ENCODE assay signal across 25 mouse cellular contexts in the genomic region with DNA sequence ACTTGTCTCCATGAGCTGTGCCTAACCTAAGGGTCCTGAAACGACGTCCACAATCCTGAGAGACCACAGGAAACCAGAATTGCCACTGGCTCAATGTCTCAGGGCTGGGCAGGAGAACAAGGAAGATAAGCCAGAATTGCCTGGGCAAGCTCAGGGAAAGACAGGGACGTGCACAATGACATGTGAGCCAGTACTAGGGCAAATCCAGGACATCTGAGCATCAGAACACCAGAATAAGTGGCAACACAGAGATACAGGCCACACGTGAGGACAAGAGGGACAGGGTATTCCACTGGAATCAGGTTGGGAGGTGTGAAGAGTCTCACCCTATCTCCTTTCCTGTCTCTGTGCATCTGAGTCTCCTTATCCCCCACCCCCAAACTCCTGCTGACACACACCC.
DNase-seq lines count a peak whose midpoint lies in the region; ATAC-seq lines count a peak whose summit lies in the region.
"Had no signal": no experiment of that assay in that cellular context is flagged by ENCODE, and none has a peak within 500 bp of the region (broad histone marks: within the 10 kb centered on the region; RNA-seq: fewer than 3 reads in every experiment).

No protein-coding gene starts in this region.

- no peaks in the 10 kb centered on the region for H3K9me3 ChIP-seq in heart, embryonic 13.5 days
- H3K9me3 ChIP-seq in heart, embryonic 10.5 days = no peaks in the 10 kb centered on the region
- H3K9me3 ChIP-seq in hindbrain, embryonic 16.5 days (ENCODE audit: control insufficient read depth, low read length) = no peaks in the 10 kb centered on the region
- H3K9me3 ChIP-seq in hindbrain, embryonic 13.5 days = no peaks in the 10 kb centered on the region
- H3K9me3 ChIP-seq: embryonic facial prominence, embryonic 12.5 days; embryonic facial prominence, embryonic 15.5 days; G1E; hindbrain, embryonic 10.5 days had no signal

- H3K36me3 ChIP-seq in heart, embryonic 13.5 days = no peaks in the 10 kb centered on the region
- 0 out of 2 replicates have a peak, but pooled peaks cover 3% of the 10 kb centered on the region for H3K36me3 ChIP-seq in heart, embryonic 10.5 days
- peaks cover 21% of the 10 kb centered on the region for H3K36me3 ChIP-seq in hindbrain, embryonic 16.5 days (ENCODE audit: control insufficient read depth, insufficient read depth, low read length)
- H3K36me3 ChIP-seq in hindbrain, embryonic 13.5 days = peaks cover 88% of the 10 kb centered on the region
- H3K36me3 ChIP-seq: embryonic facial prominence, embryonic 12.5 days; embryonic facial prominence, embryonic 15.5 days; G1E had no signal

- peak overlapping the region; percentile 72; the same call in 1 of the 2 replicates for H3K27ac ChIP-seq in heart, embryonic 13.5 days (replicated peaks)
- no peak overlapping the region for H3K27ac ChIP-seq in heart, embryonic 10.5 days
- 0 out of 2 replicates have a peak overlapping the region, but pooled peaks have one; percentile 7 for H3K27ac ChIP-seq in hindbrain, embryonic 16.5 days (ENCODE audit: low read depth, low read length)
- H3K27ac ChIP-seq in hindbrain, embryonic 13.5 days = no peak overlapping the region
- H3K27ac ChIP-seq: embryonic facial prominence, embryonic 12.5 days; embryonic facial prominence, embryonic 15.5 days; hindbrain, embryonic 10.5 days; hindbrain, embryonic 14.5 days; kidney, postnatal 0 days had no signal

- H3K4me2 ChIP-seq in heart, embryonic 13.5 days = no peak overlapping the region
- H3K4me2 ChIP-seq in hindbrain, embryonic 16.5 days (ENCODE audit: low read length) = no peak overlapping the region
- no peak overlapping the region for H3K4me2 ChIP-seq in hindbrain, embryonic 13.5 days
- H3K4me2 ChIP-seq: embryonic facial prominence, embryonic 12.5 days; embryonic facial prominence, embryonic 15.5 days; hindbrain, embryonic 14.5 days had no signal

- no peaks in the 10 kb centered on the region for H3K27me3 ChIP-seq in heart, embryonic 13.5 days (replicated peaks)
- H3K27me3 ChIP-seq in heart, embryonic 10.5 days (ENCODE audit: insufficient read depth, poor library complexity, severe bottlenecking) = no peaks in the 10 kb centered on the region
- no peaks in the 10 kb centered on the region for H3K27me3 ChIP-seq in hindbrain, embryonic 16.5 days (replicated peaks; ENCODE audit: control insufficient read depth, insufficient read depth, low read length)
- no peaks in the 10 kb centered on the region for H3K27me3 ChIP-seq in hindbrain, embryonic 13.5 days
- H3K27me3 ChIP-seq: embryonic facial prominence, embryonic 12.5 days; embryonic facial prominence, embryonic 15.5 days had no signal

- ATAC-seq in heart, embryonic 13.5 days (ENCODE audit: extremely low read depth, insufficient number of reproducible peaks, low FRiP score, low TSS enrichment) = no peak
- no peak for ATAC-seq in hindbrain, embryonic 16.5 days
- ATAC-seq in hindbrain, embryonic 13.5 days (ENCODE audit: low FRiP score) = no peak
- ATAC-seq: forebrain, embryonic 14.5 days; forebrain, postnatal 0 days; intestine, postnatal 0 days; Patski had no signal

- peak; percentile 9 for DNase-seq in cerebellum, adult 9-11 months
- DNase-seq in cerebellum, adult 11-12 months = no peak
- DNase-seq in heart, adult 18-20 months = peak; percentile 34 to 56
- no peak for DNase-seq in heart, postnatal 4 days
- DNase-seq in heart, embryonic 10.5 days (ENCODE audit: low spot score) = no peak
- DNase-seq: adrenal gland, postnatal 10 days; adrenal gland, postnatal 36 days; B cell, adult 2 months; cerebellum, adult 9-10 months; cerebellum, postnatal 25 days; forebrain, postnatal 0 days; gastrocnemius, postnatal 36 days; kidney, adult 2 months had no signal

- no peak overlapping the region for H3K9ac ChIP-seq in heart, embryonic 13.5 days
- H3K9ac ChIP-seq in hindbrain, embryonic 16.5 days (ENCODE audit: low read depth, low read length) = no peak overlapping the region
- no peak overlapping the region for H3K9ac ChIP-seq in hindbrain, embryonic 13.5 days
- H3K9ac ChIP-seq: embryonic facial prominence, embryonic 12.5 days; embryonic facial prominence, embryonic 15.5 days; forebrain, postnatal 0 days; hindbrain, embryonic 14.5 days had no signal

- WGBS in heart, embryonic 13.5 days = 38% methylated on average over 4 of the region's 4 CpGs
- 39% methylated on average over 4 of the region's 4 CpGs for WGBS in heart, embryonic 10.5 days
- 85% methylated on average over 4 of the region's 4 CpGs for WGBS in hindbrain, embryonic 16.5 days
- 89% methylated on average over 4 of the region's 4 CpGs for WGBS in hindbrain, embryonic 13.5 days

- H3K4me1 ChIP-seq in heart, embryonic 13.5 days = peaks cover 15% of the 10 kb centered on the region
- peaks cover 15% of the 10 kb centered on the region; the same call in 1 of the 2 replicates for H3K4me1 ChIP-seq in heart, embryonic 10.5 days
- H3K4me1 ChIP-seq in hindbrain, embryonic 16.5 days (ENCODE audit: control insufficient read depth, insufficient read depth, low read depth, low read length) = no peaks in the 10 kb centered on the region
- peaks cover 4% of the 10 kb centered on the region; the same call in 1 of the 2 replicates for H3K4me1 ChIP-seq in hindbrain, embryonic 13.5 days (replicated peaks)
- H3K4me1 ChIP-seq: embryonic facial prominence, embryonic 12.5 days; embryonic facial prominence, embryonic 15.5 days had no signal

- no peak overlapping the region for H3K4me3 ChIP-seq in heart, embryonic 13.5 days
- no peak overlapping the region for H3K4me3 ChIP-seq in heart, embryonic 10.5 days
- H3K4me3 ChIP-seq in hindbrain, embryonic 16.5 days (ENCODE audit: low read length) = no peak overlapping the region
- H3K4me3 ChIP-seq in hindbrain, embryonic 13.5 days = no peak overlapping the region
- H3K4me3 ChIP-seq: embryonic facial prominence, embryonic 12.5 days; embryonic facial prominence, embryonic 15.5 days; hindbrain, embryonic 10.5 days had no signal

Comparison
In these comparisons a context has a peak if more than half of its experiments do, and no peak if none do; other contexts are left out.
1. DNase-seq: peak in cerebellum, adult 9-11 months (single experiment) and heart, adult 18-20 months (2 of 2); none in cerebellum, adult 11-12 months (single experiment), heart, postnatal 4 days (single experiment) and heart, embryonic 10.5 days (single experiment).
2. H3K27ac ChIP-seq: peak in heart, embryonic 13.5 days (single experiment) and hindbrain, embryonic 16.5 days (single experiment); none in heart, embryonic 10.5 days (single experiment) and hindbrain, embryonic 13.5 days (single experiment).